Mouse (Mus musculus): ENCODE results near the gene Rps18. TPM values are rescaled to one million over a fixed set of nuclear protein-coding genes. Genes with fewer than 3 reads are reported as not detected.
A peak's percentile ranks its signal among the peaks of the same experiment; 100 is the strongest.

The Rps18 gene
- polyA plus RNA-seq, 1 experiment from 2014 or later: 950 TPM

DNA sequence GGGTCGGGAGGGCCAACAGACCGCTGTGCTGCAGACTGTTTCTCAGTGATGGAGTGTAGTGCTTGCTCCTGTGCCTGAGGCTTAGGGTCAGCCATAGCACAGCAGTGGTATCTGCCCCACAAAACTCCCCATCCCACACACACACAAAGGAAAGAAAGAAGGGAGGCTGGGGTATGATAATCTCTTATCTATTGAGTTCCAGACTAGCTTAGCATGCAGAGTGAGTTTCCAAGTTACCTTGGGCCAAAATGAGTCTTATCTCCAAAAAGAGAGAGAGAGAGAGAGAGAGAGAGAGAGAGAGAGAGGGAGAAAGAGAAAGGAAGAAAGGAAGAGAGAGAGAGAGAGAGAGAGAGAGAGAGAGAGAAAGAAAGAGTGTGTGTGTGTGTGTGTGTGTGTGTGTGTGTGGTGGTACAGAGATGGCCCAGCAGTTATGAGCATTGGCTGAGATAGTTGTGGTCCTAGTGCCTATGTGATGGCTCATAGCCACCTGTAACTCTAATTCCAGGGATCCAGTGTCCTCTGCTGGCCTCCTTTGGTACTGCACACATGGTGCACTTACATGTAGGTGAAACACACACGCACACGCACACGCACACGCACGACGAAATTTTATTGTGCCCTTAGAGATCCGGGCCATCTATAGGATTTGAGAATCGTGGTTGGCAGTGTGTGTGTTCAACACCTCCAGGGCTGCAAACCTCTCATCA lies 31.1 kb downstream of the Rps18 start:
- no peak overlapping the region for H3K27ac ChIP-seq
- peaks cover 34% of the 10 kb centered on the region for H3K4me1 ChIP-seq (replicated peaks)
- no peaks in the 10 kb centered on the region for H3K9me3 ChIP-seq
- H3K36me3 ChIP-seq: peaks cover 22% of the 10 kb centered on the region
- H3K27me3 ChIP-seq: 0 out of 2 replicates have a peak, but pooled peaks cover under 1% of the 10 kb centered on the region
- no peak for ATAC-seq (ENCODE audit: low FRiP score)
- 84% methylated on average over 10 of the region's 10 CpGs for WGBS
- no peak overlapping the region for H3K4me3 ChIP-seq
- no peak overlapping the region for H3K4me2 ChIP-seq
- no peak overlapping the region for H3K9ac ChIP-seq

DNA sequence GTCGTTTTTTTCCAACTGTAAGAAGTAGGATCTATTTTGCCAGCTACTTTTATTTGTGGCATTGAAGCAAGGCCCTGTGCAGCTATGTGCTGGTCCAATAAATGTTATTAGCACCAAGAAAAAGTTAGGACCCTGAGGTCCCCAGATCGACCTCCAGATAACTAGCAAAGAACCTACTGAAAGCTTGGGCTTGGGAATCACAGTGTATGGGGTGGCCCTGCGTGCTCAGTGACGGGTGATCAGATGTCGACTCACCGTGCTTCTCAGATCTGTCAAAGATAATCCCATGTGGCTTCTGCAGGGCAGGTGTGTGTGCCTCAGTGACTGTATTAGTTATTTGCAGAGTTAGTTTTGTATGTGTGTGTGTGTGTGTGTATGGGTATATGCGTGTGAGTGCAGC lies 34.4 kb downstream of the Rps18 start:
- no peak overlapping the region for H3K4me3 ChIP-seq
- peaks cover 25% of the 10 kb centered on the region for H3K36me3 ChIP-seq
- H3K9me3 ChIP-seq: no peaks in the 10 kb centered on the region
- H3K27me3 ChIP-seq: peaks cover 14% of the 10 kb centered on the region
- H3K4me1 ChIP-seq (replicated peaks): peaks cover 51% of the 10 kb centered on the region
- no peak overlapping the region for H3K9ac ChIP-seq
- H3K4me2 ChIP-seq: no peak overlapping the region
- WGBS: 86% methylated on average over 7 of the region's 7 CpGs
- H3K27ac ChIP-seq: no peak overlapping the region
- ATAC-seq (ENCODE audit: low FRiP score): no peak

DNA sequence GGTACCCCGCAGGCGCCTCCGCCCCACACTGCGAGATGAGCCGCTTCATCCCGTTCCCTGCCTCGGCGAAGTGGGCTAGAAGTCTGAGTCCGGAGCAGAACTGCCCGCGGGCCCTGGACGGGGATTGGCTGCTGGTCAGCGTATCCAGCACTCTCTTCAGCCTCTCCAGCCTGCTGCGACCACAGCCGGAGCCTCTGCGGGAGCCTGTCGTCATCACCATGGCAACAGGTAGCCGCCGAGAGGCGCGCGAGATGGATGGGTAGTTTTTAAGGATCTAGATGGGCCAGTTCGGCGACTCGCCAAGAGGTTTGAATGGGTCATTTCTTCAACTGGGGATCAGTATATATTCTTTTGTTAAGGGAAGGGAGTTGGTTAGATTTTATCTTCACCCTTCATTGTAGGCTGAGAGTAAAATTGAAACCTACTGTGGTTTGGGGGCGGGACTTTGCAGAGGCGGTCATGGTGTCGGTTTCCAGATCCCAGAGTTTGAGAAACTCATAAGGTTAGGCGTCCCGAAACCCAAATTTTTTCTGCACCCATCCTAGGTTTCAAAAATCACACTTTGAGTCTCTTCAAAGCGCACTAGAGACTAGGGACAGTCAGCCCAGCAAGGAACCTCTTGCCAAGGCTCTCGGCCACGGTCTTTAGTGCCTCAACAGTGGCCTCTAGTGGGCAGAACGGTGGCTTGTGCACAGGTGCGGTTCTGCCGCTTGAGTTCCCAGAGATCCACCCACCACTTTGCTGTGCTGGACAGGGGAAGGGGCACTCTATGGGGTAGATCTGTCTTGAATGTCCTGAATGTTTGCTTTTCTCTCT lies 35.3 kb downstream of the Rps18 start:
- Histone ChIP-seq H3K9me3 (no peaks in the 10 kb centered on the region), H3K27me3 (peaks cover 14% of the 10 kb centered on the region), H3K36me3 (peaks cover 17% of the 10 kb centered on the region), H3K27ac (peak overlapping the region; percentile 62), H3K4me1 (replicated peaks) (peaks cover 51% of the 10 kb centered on the region), H3K4me2 (peak overlapping the region; percentile 73), H3K4me3 (peak overlapping the region; percentile 45), H3K9ac (peak overlapping the region; percentile 74)
- ATAC-seq (ENCODE audit: low FRiP score): no peak
- under 1% methylated on average over 36 of the region's 36 CpGs for WGBS

DNA sequence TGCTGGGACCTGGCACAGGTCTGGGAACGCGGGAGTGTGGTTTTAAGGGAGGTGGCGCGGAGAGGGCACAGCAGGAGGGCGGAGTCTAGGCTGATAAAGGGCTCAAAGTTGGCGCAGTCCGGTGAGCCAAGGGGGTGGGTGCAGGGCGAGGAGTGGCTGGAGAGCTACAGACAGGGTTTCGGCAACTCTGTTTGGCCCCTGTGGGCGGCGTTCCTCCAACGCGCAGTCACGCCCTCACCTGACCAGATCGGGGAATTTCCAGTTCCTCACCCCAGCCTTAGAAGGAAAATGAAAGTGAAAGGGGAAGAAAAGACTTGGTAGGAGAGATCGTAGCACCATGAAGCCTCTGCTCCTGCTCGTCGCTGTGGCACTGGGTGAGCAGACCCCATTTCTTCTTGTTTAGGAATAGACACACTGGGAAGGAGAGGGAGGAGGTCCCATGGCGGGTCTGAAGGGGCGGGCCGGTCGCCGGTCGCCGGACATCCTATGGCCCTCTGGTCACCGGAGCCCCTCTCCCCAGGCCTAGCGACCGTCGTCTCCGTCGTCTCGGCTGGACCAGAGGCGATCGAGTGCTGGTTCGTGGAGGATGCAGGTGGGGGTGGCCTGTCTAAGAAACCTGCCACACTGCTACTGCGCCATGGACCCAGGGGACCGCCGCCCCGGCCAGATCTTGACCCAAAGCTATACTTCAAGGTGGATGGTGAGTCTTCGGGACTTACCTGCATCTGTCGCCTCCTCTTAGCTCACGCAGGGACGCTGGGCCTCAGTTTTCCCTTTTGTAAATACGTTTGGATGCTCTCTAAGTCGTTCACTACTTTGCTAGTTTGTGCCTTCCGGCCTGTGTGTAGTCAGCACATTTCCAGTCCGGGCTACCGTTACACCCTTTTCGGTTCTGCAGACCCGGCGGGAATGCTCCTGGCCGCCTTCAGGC lies 36.2 kb downstream of the Rps18 start:
- WGBS: 1% methylated on average over 50 of the region's 52 CpGs
- Histone ChIP-seq H3K4me2 (peak overlapping the region; percentile 73), H3K36me3 (peaks cover 16% of the 10 kb centered on the region), H3K9ac (peak overlapping the region; percentile 74), H3K9me3 (no peaks in the 10 kb centered on the region), H3K27me3 (peaks cover 14% of the 10 kb centered on the region), H3K4me3 (peak overlapping the region; percentile 45), H3K4me1 (replicated peaks) (peaks cover 60% of the 10 kb centered on the region), H3K27ac (peak overlapping the region; percentile 62)
- ATAC-seq (ENCODE audit: low FRiP score): no peak

DNA sequence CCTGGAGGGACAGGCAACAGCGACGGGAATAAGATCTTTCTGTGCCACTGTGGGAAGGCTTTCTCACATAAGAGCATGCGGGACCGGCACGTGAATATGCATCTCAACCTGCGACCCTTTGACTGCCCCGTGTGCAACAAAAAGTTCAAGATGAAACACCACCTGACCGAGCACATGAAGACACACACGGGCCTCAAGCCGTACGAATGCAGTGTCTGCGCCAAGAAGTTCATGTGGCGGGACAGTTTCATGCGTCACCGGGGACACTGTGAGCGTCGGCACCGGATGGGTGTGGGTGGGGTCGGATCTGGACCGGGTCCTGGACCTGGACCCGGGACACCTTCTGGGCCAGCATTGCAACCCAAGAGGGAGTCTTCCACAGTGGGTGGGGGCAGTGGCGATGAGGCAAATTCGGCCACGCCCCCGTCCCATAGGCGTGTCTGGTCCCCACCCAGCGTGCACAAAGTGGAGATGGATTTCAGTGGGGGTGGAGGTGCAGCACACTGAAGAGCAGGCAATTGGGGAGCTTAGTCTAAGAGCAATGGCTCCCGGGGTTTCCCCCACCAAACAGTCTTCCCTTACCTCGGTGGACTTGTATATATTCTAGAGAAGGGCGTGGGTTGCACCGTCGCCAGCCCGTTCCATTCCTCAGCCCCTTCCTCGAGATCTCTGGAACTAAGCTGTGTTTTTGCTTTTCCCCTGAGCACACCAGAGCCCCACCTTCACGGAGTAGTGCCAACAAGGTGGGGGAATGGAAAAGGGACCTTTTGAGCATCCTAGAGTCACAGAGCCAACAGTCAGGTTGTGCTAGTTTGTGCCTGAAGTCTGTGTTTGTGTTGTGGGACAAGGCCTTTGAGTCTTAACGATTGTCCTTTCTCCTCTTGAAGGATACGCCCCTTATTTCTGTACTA lies 37.3 kb downstream of the Rps18 start:
- H3K27ac ChIP-seq: no peak overlapping the region
- H3K9me3 ChIP-seq: no peaks in the 10 kb centered on the region
- peak overlapping the region; percentile 74 for H3K9ac ChIP-seq
- H3K4me2 ChIP-seq: peak overlapping the region; percentile 73
- H3K4me1 ChIP-seq (replicated peaks): peaks cover 69% of the 10 kb centered on the region
- 59% methylated on average over 37 of the region's 37 CpGs for WGBS
- H3K27me3 ChIP-seq: peaks cover 14% of the 10 kb centered on the region
- H3K4me3 ChIP-seq: peak overlapping the region; percentile 45
- peaks cover 27% of the 10 kb centered on the region for H3K36me3 ChIP-seq
- ATAC-seq (ENCODE audit: low FRiP score): no peak

DNA sequence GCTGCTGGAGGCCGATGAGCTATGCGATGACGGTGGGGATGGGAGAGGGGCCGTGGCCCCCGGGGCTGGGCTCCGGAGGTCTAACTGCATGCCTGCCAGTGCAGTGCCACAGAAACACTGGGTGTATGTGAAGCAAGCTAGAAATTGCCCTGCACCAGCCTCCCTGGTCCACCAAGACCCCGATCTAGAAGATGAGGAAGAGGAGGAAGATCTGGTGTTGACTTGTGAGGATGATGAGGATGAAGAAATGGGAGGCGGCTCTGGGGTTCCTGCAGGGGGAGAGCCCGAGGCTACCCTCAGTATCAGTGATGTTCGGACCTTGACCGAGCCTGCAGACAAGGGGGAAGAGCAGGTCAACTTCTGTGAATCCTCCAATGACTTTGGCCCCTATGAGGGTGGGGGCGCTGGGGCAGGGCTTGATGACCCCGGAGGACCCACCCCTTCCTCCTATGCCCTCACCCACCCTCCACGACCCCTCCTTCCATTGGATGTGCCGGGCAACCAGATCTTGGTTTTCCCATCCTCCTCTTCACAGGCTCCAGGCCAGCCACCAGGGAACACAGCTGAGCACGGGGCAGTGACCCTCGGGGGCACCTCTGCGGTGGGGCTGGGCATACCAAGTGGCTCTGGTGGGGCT lies 38.0 kb downstream of the Rps18 start:
- ATAC-seq (ENCODE audit: low FRiP score): no peak
- Histone ChIP-seq H3K4me3 (peak overlapping the region; percentile 51; the same call in 1 of the 2 replicates), H3K27ac (no peak overlapping the region), H3K4me2 (peak overlapping the region; percentile 63; the same call in 1 of the 2 replicates), H3K36me3 (peaks cover 34% of the 10 kb centered on the region), H3K9ac (peak overlapping the region; percentile 67; the same call in 1 of the 2 replicates), H3K4me1 (replicated peaks) (peaks cover 69% of the 10 kb centered on the region), H3K27me3 (peaks cover 14% of the 10 kb centered on the region), H3K9me3 (no peaks in the 10 kb centered on the region)
- WGBS: 85% methylated on average over 18 of the region's 18 CpGs

DNA sequence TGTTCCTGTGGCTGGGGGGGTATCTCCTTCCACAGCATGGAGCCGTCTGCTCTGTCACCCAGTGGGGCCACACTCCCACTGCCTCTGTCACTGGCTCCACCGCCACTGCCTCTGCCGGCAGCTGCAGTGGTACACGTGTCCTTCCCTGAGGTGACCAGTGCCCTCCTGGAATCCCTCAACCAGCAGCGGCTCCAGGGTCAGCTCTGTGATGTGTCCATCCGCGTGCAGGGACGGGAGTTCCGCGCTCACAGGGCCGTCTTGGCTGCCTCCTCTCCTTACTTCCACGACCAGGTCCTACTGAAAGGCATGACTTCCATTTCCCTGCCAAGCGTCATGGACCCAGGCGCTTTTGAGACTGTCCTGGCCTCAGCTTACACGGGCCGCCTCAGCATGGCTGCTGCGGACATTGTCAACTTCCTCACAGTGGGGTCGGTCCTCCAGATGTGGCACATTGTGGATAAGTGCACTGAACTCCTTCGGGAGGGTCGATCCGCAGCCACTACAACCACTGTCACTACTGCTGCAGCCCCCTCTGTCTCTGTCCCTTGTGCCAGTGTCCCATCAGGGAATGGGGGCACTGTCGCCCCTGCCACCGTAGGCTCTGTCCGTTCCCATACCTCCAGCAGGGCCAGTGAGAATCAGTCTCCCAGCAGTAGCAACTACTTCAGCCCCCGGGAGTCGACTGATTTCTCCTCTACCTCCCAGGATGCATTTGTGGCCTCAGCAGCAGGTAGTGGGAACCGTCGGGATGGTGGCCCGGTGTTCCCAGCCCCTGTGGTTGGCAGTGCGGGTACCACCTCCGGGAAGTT lies 38.8 kb downstream of the Rps18 start:
- Histone ChIP-seq H3K27me3 (peaks cover 14% of the 10 kb centered on the region), H3K27ac (no peak overlapping the region), H3K4me3 (peak overlapping the region; percentile 51), H3K36me3 (peaks cover 40% of the 10 kb centered on the region), H3K4me2 (peak overlapping the region; percentile 63), H3K9me3 (no peaks in the 10 kb centered on the region), H3K9ac (peak overlapping the region; percentile 67), H3K4me1 (replicated peaks) (peaks cover 73% of the 10 kb centered on the region)
- WGBS: 74% methylated on average over 31 of the region's 31 CpGs
- no peak for ATAC-seq (ENCODE audit: low FRiP score)

DNA sequence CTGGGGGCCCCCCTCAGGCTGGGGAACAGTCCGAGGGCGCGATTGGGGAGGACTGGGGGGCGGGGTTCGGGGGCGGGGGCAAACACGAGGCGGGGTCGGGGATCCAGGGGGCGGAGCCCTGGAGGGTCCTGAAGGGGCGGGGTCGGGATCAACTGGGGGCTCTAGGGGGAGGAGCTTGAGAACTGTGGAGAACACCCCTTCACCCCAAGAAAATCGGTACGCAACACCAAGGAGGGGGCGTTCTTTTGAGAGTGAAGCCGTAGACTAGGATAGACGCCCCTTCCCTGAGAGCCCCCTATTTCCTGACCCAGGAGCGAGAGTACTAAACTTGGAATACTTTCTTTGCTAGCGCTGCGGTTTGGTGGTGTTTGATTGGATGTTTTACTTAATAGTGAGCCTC lies 39.5 kb downstream of the Rps18 start:
- WGBS: under 1% methylated on average over 15 of the region's 20 CpGs
- Histone ChIP-seq H3K27me3 (peaks cover 14% of the 10 kb centered on the region), H3K27ac (peak overlapping the region; percentile 83), H3K36me3 (peaks cover 48% of the 10 kb centered on the region), H3K4me1 (replicated peaks) (peaks cover 78% of the 10 kb centered on the region), H3K4me2 (peak overlapping the region; percentile 63), H3K4me3 (peak overlapping the region; percentile 51), H3K9me3 (no peaks in the 10 kb centered on the region), H3K9ac (peak overlapping the region; percentile 67)
- peak; percentile 36 for ATAC-seq (ENCODE audit: low FRiP score)

DNA sequence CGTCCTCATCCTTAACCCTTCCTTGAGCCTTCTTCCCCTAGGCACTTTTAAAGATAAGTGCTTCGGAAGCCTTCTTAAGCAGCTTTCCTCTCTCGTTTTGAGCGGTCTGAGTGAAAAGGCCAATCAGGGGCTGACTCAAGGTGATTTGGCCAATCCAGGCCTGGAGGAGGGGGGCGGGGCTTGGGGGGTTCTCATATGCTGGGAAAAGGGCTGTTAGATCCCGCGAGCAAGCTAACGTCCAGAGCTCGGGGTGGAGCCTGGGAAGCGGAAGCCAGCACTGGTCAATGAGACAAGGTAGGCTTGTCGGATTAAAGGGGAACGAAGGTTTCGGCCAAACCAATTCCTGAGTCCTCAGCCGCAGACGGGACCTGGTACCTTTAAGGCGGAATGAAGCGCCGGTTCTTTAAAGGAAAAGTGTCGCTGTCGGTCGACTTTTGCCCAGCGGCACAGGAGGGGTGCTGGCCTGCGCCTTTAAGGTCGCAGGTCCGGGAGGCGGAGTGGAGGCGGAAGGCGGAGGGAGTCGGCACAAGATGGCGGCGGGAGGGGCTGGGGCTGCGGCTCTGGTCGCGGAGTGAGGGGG lies 40.0 kb downstream of the Rps18 start, which contains the start of the genes Tapbp and Zbtb22:
TSS of gene Tapbp (plus strand) at position 229 of the 580 bp plus-strand sequence.
TSS of gene Zbtb22 (plus strand) at position 234 of the 580 bp plus-strand sequence.
- peak within 1 kb of the TSS; percentile 51 for H3K4me3 ChIP-seq
- H3K4me1 ChIP-seq (replicated peaks): peaks cover 78% of the 10 kb centered on the region
- no peaks in the 10 kb centered on the region for H3K9me3 ChIP-seq
- WGBS: under 1% methylated on average over 30 of the region's 34 CpGs
- peaks cover 53% of the 10 kb centered on the region for H3K36me3 ChIP-seq
- peak within 1 kb of the TSS; percentile 83 for H3K27ac ChIP-seq
- ATAC-seq (ENCODE audit: low FRiP score): peak; percentile 91
- H3K9ac ChIP-seq: peak within 1 kb of the TSS; percentile 67
- peaks cover 14% of the 10 kb centered on the region for H3K27me3 ChIP-seq
- peak within 1 kb of the TSS; percentile 63 for H3K4me2 ChIP-seq

DNA sequence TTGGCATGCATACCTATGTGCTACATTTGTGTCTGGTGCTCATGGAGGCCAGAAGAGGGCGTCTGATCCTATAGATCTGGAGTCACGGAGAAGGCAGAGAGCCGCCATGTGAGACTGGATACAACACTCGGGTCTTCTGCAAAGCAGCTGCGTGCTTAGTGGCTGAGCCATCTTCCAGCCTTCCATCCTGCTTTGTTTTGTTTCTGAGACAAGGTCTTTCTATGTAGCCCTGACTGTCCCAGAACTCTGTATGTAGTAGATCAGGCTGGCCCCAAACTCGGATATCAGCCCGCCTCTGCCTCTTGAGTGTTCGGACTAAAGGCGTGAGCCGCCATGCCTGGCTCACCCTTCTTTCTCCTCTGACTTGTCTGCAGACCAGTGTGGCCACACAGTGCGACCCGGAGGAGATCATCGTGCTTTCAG lies 40.8 kb downstream of the Rps18 start:
- no peak overlapping the region for H3K27ac ChIP-seq

More for the DNA sequence above, 40.8 kb downstream of the Rps18 start:
- Histone ChIP-seq H3K36me3 (peaks cover 55% of the 10 kb centered on the region), H3K4me1 (replicated peaks) (peaks cover 78% of the 10 kb centered on the region), H3K4me2 (peak overlapping the region; percentile 63), H3K4me3 (peak overlapping the region; percentile 51), H3K27me3 (peaks cover 14% of the 10 kb centered on the region), H3K9ac (peak overlapping the region; percentile 67), H3K9me3 (no peaks in the 10 kb centered on the region)
- 68% methylated on average over 13 of the region's 13 CpGs for WGBS
- ATAC-seq (ENCODE audit: low FRiP score): no peak

Measured in hindbrain, embryonic 13.5 days (tissue).